Mouse (Mus musculus) thymus, postnatal 14 days (tissue): ENCODE measurements at regions not wholly inside any gene's neighbourhood (a gene's known extent, or its start where the extent isn't known, plus 50 kb on each side); places are given as distances from the start of the nearest gene placed in this dataset.

ENCODE experiments used
- DNase-seq: peaks from one replicate; pipeline ENCODE4 v3.0.0; 2021

GRCm38 (mm10) chr6:100176914-100177560 is 110.2 kb downstream of the Rybp start:
- no peak for DNase-seq

GRCm38 (mm10) chr6:100170711-100171348 is 116.5 kb downstream of the Rybp start:
- DNase-seq: peak; percentile 29

GRCm38 (mm10) chr6:100167321-100167720 is 120.0 kb downstream of the Rybp start:
- no peak for DNase-seq

GRCm38 (mm10) chr6:100165746-100166145 is 121.5 kb downstream of the Rybp start:
- DNase-seq: no peak

- DNase-seq: no peak
These were observed 123.1 kb downstream of the Rybp start for GRCm38 (mm10) chr6:100164162-100164561.

GRCm38 (mm10) chr6:100163814-100164130 is 123.5 kb downstream of the Rybp start:
- DNase-seq: no peak

- peak; percentile 51 for DNase-seq
These were observed 124.1 kb downstream of the Rybp start for GRCm38 (mm10) chr6:100162961-100163813.

- DNase-seq: no peak
These were observed 126.6 kb downstream of the Rybp start for GRCm38 (mm10) chr6:100160670-100161069.

- no peak for DNase-seq
These were observed 127.5 kb downstream of the Rybp start for GRCm38 (mm10) chr6:100159817-100160216.

GRCm38 (mm10) chr6:100159246-100159645 is 128.0 kb downstream of the Rybp start:
- DNase-seq: no peak

- DNase-seq: no peak
These were observed 130.0 kb downstream of the Rybp start for GRCm38 (mm10) chr6:100157288-100157687.

- DNase-seq: no peak
These were observed 131.1 kb downstream of the Rybp start for GRCm38 (mm10) chr6:100156163-100156562.

- peak; percentile 22 for DNase-seq
These were observed 131.6 kb downstream of the Rybp start for GRCm38 (mm10) chr6:100155676-100156075.

- no peak for DNase-seq
These were observed 135.8 kb downstream of the Rybp start for GRCm38 (mm10) chr6:100151447-100151846.

GRCm38 (mm10) chr6:100150703-100151208 is 136.5 kb downstream of the Rybp start:
- no peak for DNase-seq

GRCm38 (mm10) chr6:100149458-100149852 is 137.8 kb downstream of the Rybp start:
- DNase-seq: no peak

GRCm38 (mm10) chr6:100148751-100149457 is 138.4 kb downstream of the Rybp start:
- no peak for DNase-seq

- DNase-seq: no peak
These were observed 140.8 kb downstream of the Rybp start for GRCm38 (mm10) chr6:100146360-100146935.

GRCm38 (mm10) chr6:100145869-100146268 is 141.4 kb downstream of the Rybp start:
- no peak for DNase-seq

- DNase-seq: no peak
These were observed 142.6 kb downstream of the Rybp start for GRCm38 (mm10) chr6:100144544-100145287.

- DNase-seq: no peak
These were observed 143.5 kb downstream of the Rybp start for GRCm38 (mm10) chr6:100143586-100144301.
